Mouse (Mus musculus) layer of hippocampus, postnatal 36 days (tissue): ENCODE measurements around the gene Smc1b. TPM values are rescaled to one million over a fixed set of nuclear protein-coding genes. Genes with fewer than 3 reads are reported as not detected.
"Not testable (repeated sequence)": the region's sequence is repeated elsewhere in the genome, so short reads cannot be mapped to it uniquely, and the experiment has no call there.

Source experiments
- DNase-seq, 2 experiments: peaks; one replicate each; pipeline ENCODE4 v3.0.0; 2022
- total RNA-seq, 2 experiments: library from RNA; stranded (reverse); gene quantifications; 2 replicates each; pipeline ENCODE4 v1.2.3; 2021

Gene Smc1b
- total RNA-seq, 2 experiments from 2014 or later = not detected

DNA sequence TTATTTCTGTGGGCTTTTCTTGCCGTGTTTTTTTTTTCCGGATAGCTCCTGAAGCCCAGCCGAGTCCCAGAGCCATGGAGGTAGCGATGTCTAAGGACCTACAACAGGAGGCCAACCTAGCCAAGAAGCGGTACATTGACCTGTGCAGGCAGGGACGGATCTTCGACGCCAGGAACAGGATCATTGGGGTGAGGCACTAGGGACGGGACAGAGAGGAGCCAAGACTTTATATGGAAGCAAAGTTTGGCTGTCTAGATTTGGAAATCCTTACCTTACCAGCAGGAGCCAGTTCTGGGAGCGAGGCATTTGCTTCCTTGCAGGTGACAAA, 393 bp upstream of the Smc1b start:
- DNase-seq = no peak

- DNase-seq = peak in 1 of 2 experiments; percentile 13
Observed at GRCm38 (mm10) chr15:85085641-85086040, 46.1 kb downstream of the Smc1b start.

DNA sequence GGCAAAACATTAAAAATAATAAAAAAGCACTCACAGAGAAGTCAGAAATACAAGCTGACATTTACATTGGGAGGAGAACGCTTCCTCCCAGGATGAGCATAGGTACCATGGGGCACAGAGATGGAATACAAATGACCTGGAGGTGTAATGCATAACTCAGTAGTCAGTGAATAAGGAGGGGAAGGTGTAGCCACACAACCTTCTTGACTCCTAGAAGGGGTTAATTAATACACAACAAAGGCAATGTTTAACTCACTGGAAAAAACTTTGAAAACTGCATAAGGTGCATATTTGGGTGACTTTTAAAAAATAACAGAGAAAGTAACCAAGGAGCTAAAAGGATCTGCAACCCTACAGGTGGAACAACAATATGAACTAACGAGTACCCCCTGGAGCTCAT, 59.1 kb downstream of the Smc1b start:
- DNase-seq = no peak

- DNase-seq = no peak
Observed at GRCm38 (mm10) chr15:85070561-85070960, 61.2 kb downstream of the Smc1b start.

DNA sequence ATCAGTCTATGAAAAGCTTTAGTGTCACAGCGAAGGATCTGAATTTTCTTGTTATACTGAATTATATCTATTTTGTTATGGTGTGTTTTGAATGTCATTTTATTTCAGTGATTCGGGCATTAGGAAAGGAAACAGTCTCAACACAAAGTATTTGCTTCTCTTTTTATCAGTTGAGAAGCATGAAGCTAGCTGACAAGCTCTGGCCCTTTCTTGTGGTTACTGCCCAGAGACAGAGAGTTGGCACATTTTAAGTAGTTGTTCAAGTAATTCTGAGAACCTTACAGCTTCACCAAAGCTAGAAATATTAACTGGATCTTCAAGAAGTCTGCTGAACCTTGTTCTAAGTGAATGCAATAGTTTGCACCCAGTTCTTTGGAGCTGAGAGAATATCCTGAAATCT, 68.3 kb downstream of the Smc1b start:
- DNase-seq = no peak

DNA sequence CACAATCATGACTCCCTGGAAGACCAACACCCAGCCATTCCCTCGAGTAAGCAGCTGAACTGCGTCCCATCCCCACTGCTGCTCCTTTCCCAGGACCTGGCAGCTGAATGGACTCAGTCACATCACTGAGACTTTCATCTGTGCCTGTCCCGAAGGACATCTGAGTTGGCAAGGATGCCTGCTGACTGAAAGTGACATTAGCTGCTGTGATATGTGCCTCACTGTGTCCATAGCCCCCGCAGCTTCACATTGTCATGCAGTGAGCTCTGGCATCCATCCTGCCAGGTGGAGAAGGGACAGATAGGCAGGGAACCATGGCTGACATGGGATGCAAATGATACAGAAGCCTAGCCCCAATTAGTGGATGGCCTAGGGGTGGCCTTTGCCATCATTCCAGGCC, 76.6 kb downstream of the Smc1b start:
- DNase-seq = no peak

DNA sequence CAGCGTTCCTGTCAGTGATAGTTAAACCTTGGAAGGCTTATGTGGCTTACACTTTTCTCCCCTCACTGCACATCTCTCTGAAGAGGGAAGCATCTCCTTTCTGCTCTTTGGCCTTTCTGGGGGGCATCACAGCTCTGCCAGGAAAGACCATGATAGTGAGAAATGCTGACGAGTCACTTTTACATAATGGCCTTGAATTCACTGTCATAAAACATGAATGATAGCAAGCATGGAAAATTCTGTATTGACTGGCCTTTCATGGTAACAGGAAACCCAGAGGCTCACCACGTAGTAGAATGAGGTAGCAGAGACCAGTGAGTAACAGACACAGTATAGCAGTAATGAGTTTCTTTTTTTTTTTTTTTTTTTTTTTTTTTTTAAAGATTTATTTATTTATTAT, 77.7 kb downstream of the Smc1b start:
- DNase-seq = no peak

GRCm38 (mm10) chr15:85049758-85050157, 82.0 kb downstream of the Smc1b start:
- no peak for DNase-seq

DNA sequence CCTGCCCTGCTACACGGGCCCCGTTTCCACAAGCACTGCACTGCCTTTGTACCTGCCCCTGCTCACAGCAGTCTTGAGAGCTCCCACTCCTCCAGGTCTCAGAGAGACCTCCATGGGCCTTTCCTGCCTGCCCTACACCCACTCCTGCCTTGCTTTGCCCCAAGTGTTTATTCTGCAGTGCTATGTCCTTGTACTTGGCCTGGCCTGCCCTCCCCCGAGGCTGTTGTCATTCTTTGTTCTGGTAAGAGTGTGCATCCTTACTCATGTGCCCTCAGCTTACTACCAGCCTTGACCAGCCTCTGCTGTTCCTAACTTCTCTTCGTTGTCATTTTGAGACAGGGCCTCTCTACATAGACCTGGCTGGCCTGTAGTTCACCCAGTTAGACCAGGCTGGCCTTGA, 83.9 kb downstream of the Smc1b start:
- no peak for DNase-seq

DNA sequence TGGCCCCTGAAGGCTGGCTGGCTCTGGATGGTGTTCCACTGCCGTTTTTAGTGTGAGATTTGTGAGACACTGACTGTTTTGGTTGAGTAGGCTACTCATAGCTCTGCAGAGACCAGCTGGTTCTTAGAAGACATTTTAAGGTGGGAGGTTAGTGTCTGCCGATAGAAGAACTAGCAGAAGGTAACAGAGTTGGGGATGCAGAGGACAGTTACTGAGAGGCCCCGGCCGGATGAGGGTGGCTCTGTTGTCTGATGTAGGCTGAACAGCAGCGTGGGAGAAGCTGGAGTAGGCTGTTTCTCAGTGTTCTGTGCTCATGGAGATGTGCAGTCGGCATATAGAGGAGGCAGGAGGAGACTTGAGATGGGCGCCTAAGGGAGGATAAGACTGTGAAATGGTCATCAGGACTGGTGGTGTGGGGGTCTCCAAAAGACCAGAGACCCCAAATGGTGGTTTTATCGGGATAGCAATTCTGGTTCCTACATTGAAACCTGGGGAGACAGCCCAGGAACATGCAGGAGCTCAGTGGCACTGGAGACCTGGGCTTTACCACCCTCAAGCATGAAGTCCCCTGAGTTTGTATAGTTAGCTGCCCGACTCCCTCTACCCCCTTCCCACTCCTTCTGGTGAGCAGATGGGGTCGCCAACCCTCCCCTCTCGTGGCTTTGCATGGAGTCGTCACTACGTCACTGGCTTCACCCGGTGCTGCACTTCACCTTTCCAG, 85.4 kb downstream of the Smc1b start:
- DNase-seq = no peak

DNA sequence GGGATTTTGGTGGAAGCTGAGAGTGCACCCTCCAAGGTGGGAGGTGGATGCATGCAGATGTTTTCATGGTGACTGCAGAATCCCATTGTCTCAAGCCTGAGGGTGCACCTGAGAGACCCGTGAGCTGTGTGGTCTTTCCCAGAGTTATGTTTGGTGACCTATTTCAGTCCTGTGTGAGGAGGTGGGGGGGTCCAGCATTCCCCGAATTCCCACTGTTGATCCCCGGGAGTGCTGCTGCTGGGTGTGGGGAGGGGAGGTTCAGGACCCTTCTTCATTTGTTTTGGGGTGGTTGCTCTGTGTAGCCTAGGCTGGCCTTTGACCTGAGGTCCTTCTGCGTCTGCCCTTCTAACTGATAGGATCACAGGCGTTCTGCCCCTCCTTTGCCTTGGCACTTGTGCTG, 88.0 kb downstream of the Smc1b start:
- DNase-seq = no peak

DNA sequence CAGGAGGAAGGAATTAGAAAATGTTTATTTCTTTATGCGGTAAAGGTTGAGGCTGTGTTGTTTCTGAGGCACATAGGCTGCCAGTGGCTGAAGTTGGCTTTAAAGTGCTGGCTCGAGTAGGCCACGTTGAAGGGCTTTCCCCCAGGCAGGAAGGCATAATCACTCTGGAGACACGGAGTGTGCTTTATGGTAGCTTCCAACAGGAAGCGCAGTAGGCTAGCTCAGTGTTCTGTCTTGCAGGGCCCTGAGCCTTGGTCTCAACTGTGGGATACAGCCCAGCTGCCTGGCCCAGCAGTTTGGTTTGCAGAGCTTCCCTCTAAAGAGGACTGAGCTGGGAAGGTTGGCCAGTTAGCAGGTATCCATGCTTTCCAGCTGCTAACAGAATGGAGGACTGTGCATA, 88.6 kb downstream of the Smc1b start:
- DNase-seq = no peak

GRCm38 (mm10) chr15:85042361-85042954, 89.3 kb downstream of the Smc1b start:
- peak; percentile 69 for DNase-seq

GRCm38 (mm10) chr15:85041546-85042225, 90.1 kb downstream of the Smc1b start:
- DNase-seq = no peak

GRCm38 (mm10) chr15:85037343-85037690, 94.4 kb downstream of the Smc1b start:
- no peak for DNase-seq

GRCm38 (mm10) chr15:85036566-85037342, 95.0 kb downstream of the Smc1b start:
- peak; percentile 95 to 97 for DNase-seq

DNA sequence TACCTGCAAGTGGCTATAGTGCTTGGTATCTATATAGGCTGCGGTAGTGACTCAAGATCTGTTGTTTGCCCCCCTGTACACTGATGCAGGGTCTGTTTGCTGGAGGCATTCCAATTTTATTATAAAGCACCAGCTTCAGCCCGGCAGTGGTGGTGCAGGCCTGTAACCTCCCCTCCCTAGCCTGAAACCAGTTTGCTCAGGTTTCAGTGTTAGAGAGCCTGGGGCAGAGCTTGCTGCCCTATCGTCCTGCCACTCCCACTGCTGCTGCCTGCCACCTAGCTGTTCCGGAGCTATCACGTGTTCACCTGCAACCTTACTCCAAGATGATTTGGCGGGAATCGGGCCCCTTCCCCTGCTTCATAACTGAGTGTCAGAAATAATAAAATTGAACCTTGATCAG, 97.8 kb downstream of the Smc1b start:
- not testable (repeated sequence) for DNase-seq

DNA sequence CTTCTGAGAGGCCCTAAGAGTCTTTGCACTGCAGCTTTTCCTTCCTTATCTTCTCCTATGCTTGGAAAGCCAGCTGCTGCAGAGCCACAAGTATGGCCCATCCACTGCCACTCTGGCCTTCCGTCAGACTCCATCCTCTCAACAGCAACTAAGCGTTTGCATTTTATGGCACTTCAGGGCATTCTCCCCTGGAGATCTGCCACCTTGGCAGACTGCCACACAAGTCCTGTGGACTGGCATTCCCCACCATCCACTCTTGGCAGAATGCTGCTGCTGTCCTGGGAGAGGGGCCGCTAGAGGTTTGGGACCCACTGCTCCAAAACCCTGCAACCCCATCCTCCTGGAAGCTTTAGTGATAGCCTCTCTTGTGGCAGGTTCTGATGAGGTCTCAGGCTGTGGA, 99.9 kb downstream of the Smc1b start:
- no peak for DNase-seq

- not testable (repeated sequence) for DNase-seq
Observed at GRCm38 (mm10) chr15:85030643-85031042, 101.1 kb downstream of the Smc1b start.

GRCm38 (mm10) chr15:85028648-85029047, 103.1 kb downstream of the Smc1b start, which contains the start of gene Fam118a:
TSS of gene Fam118a (plus strand) at chr15:85028948.
- DNase-seq = not testable (repeated sequence)

GRCm38 (mm10) chr15:85027740-85028139, 104.0 kb downstream of the Smc1b start:
- no peak for DNase-seq

GRCm38 (mm10) chr15:85026197-85026596, 105.6 kb downstream of the Smc1b start:
- DNase-seq = no peak

DNA sequence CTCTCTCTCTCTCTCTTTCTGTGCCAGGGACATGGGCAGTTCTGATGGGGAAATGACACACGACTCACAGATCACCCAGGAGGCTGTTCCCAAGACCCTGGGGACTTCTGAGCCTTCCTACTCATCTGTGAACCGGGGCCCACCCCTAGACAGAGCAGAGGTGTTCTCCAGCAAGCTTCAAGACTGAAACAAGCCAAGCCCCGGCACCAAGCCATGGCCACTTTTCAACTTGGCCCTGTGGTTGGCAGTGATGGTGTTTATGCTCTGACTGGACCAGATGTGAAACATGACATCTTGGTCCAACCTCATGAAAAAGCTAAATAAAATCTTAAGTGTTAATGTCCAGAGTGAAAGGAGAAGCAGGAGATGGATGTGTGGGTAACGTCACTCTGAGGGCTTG, 109.6 kb downstream of the Smc1b start:
- no peak for DNase-seq
